Mouse (Mus musculus): ENCODE measurements around the gene 1700021F07Rik. TPM values are rescaled to one million over a fixed set of nuclear protein-coding genes. Genes with fewer than 3 reads are reported as not detected.

1700021F07Rik gene
- polyA plus RNA-seq, 1 experiment from 2014 or later: not detected

DNA sequence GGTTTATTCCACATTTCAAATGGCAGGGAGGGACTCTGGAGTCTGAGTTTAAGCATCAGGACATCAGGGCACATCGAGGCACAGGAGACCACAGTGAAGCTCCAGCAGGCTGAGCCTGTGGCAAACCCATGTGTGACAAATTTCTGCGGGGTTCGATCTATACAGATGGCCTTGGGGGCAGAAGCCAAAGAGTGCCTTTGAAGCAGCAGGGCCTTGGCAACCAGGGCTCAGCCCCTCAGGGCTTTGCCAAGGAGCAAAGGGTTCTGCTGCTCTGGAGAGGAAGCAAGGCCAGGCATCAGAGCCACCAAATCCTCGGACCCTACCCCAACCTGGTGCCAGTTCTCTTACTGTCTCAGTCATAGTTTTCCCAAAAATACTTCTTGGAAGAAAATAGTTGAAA lies 20.3 kb downstream of the 1700021F07Rik start:
- ATAC-seq (ENCODE audit: insufficient number of reproducible peaks, insufficient read depth, low FRiP score, low read depth): no peak
- Histone ChIP-seq H3K27me3 (ENCODE audit: control insufficient read depth, insufficient read depth, low read length) (0 out of 2 replicates have a peak, but pooled peaks cover 11% of the 10 kb centered on the region), H3K27ac (replicated peaks in 1 of 2; ENCODE audit: control insufficient read depth in 1 of 2, insufficient read depth in 1 of 2, low read depth in 2 of 2, low read length in 2 of 2) (no peak overlapping the region), H3K36me3 (ENCODE audit: control insufficient read depth, insufficient read depth, low read length) (no peaks in the 10 kb centered on the region), H3K4me3 (ENCODE audit: control insufficient read depth in 1 of 2, insufficient read depth in 1 of 2, low read depth in 1 of 2, low read length in 2 of 2) (no peak overlapping the region), H3K9ac (ENCODE audit: low read length) (no peak overlapping the region), H3K9me3 (ENCODE audit: control insufficient read depth, low read length) (no peaks in the 10 kb centered on the region), H3K4me2 (ENCODE audit: low read length) (no peak overlapping the region), H3K4me1 (ENCODE audit: control insufficient read depth in 2 of 2, insufficient read depth in 2 of 2, low read length in 2 of 2) (peaks cover 3 to 7% of the 10 kb centered on the region in 2 experiments; a peak in 3 of 4 replicates)
- 79% methylated on average over 4 of the region's 4 CpGs for WGBS

DNA sequence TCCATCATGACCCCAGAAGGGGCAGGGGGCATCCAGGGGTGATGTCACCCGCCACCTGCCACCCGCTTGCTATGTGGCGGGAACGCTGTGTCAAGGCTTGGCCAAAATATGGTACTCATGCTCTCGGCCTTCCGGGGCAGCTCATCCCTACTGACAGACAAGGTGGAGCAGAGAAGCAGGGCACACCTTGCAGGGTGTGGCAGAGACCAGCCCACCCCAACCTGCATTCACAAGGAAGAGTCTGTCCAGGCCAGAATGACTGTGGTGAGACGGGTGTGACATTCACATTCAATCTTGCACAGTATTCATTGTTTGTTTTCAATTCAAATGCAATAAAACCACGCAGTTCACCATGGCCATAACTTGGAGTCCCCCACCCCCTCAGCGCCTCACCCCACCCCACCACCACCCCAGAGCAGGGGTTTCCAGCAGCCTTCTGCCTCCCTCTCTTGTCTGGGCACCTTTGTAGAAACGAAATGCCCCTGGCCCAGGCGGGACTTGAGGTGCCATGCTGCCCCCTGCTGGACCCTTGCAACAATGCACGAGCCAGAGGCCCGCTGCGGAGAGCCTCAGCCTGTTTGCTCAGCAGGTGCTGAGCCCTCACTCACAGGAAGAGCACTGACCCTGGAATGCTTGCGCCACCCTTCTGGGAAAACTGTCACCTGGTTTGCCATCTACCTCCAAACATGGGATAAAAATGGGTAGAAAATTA lies 23.8 kb downstream of the 1700021F07Rik start:
- H3K4me1 ChIP-seq (ENCODE audit: control insufficient read depth in 2 of 2, insufficient read depth in 2 of 2, low read length in 2 of 2): no peaks in the 10 kb centered on the region
- H3K27ac ChIP-seq (replicated peaks in 1 of 2; ENCODE audit: control insufficient read depth in 1 of 2, insufficient read depth in 1 of 2, low read depth in 2 of 2, low read length in 2 of 2): no peak overlapping the region
- no peak for ATAC-seq (ENCODE audit: insufficient number of reproducible peaks, insufficient read depth, low FRiP score, low read depth)
- no peak overlapping the region for H3K4me2 ChIP-seq (ENCODE audit: low read length)
- H3K27me3 ChIP-seq (ENCODE audit: control insufficient read depth, insufficient read depth, low read length): 0 out of 2 replicates have a peak, but pooled peaks cover 11% of the 10 kb centered on the region
- WGBS: 45% methylated on average over 15 of the region's 15 CpGs
- H3K36me3 ChIP-seq (ENCODE audit: control insufficient read depth, insufficient read depth, low read length): no peaks in the 10 kb centered on the region
- no peak overlapping the region for H3K4me3 ChIP-seq (ENCODE audit: control insufficient read depth in 1 of 2, insufficient read depth in 1 of 2, low read depth in 1 of 2, low read length in 2 of 2)
- no peaks in the 10 kb centered on the region for H3K9me3 ChIP-seq (ENCODE audit: control insufficient read depth, low read length)
- no peak overlapping the region for H3K9ac ChIP-seq (ENCODE audit: low read length)

DNA sequence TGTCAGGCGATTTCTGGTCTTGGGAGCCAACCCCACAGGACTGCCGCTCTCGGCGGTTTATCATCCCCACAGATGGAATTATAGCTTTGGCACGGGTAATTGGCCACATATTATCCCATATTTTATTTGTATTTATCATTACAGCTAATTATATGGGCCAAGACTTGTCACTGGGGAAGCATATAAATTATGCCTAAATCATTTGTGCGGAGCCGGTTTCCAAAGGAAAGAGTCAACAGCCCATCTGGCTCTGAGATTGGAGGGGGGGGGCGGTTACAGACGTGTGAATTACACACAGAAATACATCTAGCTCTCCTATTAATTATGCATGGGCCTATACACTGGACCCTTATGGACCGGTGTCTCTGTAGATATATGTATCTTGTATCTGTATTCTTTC lies 26.9 kb downstream of the 1700021F07Rik start:
- Histone ChIP-seq H3K27ac (replicated peaks in 1 of 2; ENCODE audit: control insufficient read depth in 1 of 2, insufficient read depth in 1 of 2, low read depth in 2 of 2, low read length in 2 of 2) (no peak overlapping the region), H3K9ac (ENCODE audit: low read length) (no peak overlapping the region), H3K4me3 (ENCODE audit: control insufficient read depth in 1 of 2, insufficient read depth in 1 of 2, low read depth in 1 of 2, low read length in 2 of 2) (no peak overlapping the region), H3K36me3 (ENCODE audit: control insufficient read depth, insufficient read depth, low read length) (no peaks in the 10 kb centered on the region), H3K4me1 (ENCODE audit: control insufficient read depth in 2 of 2, insufficient read depth in 2 of 2, low read length in 2 of 2) (no peaks in the 10 kb centered on the region), H3K9me3 (ENCODE audit: control insufficient read depth, low read length) (no peaks in the 10 kb centered on the region), H3K4me2 (ENCODE audit: low read length) (no peak overlapping the region), H3K27me3 (ENCODE audit: control insufficient read depth, insufficient read depth, low read length) (peaks cover 11% of the 10 kb centered on the region)
- no peak for ATAC-seq (ENCODE audit: insufficient number of reproducible peaks, insufficient read depth, low FRiP score, low read depth)
- 85% methylated on average over 10 of the region's 10 CpGs for WGBS

DNA sequence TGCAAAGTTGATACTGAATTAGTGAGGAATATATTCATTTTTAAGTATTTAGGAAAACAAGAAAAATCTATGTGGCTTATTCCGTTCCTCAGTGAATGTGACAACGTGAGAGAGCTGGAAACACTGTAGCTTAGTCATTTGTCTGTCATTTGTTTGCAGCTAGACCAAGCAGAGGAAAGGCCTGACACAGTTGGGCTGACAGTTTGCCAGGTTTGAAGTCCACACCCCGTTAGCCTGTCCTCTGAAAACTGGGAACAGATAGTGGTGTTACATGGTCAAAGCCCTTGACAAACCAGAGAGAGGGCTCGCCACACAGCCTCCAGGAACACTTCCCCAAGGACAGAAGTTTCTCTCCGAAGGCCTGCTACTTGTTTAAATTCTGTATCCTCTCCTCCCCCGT lies 28.3 kb downstream of the 1700021F07Rik start:
- 55% methylated on average over 6 of the region's 6 CpGs for WGBS
- no peak for ATAC-seq (ENCODE audit: insufficient number of reproducible peaks, insufficient read depth, low FRiP score, low read depth)

DNA sequence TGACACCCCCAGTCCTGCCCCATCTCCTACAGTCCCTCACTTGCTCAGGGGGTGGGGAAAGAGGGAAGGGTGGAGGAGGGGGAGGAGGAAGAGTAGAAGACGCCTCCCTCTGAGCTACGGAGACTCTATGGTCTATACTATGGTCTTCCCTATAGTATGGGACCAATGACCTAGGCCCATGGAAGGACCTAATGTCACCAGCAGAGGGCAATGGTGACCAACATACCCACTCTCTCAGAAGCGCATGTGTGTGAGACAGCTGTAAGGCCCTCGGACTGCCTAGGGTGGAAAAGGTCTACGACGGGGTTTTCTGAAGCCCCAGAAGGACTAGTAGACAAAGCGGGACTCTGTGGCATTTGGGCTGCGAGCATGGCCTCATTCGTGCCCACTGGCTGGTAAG lies 31.5 kb downstream of the 1700021F07Rik start:
- H3K27me3 ChIP-seq (ENCODE audit: control insufficient read depth, insufficient read depth, low read length): peaks cover 6% of the 10 kb centered on the region
- H3K4me2 ChIP-seq (ENCODE audit: low read length): no peak overlapping the region
- WGBS: 34% methylated on average over 9 of the region's 9 CpGs
- H3K9me3 ChIP-seq (ENCODE audit: control insufficient read depth, low read length): no peaks in the 10 kb centered on the region; the same call in 1 of the 2 replicates
- no peak overlapping the region for H3K9ac ChIP-seq (ENCODE audit: low read length)
- no peaks in the 10 kb centered on the region for H3K36me3 ChIP-seq (ENCODE audit: control insufficient read depth, insufficient read depth, low read length)
- ATAC-seq (ENCODE audit: insufficient number of reproducible peaks, insufficient read depth, low FRiP score, low read depth): no peak
- no peaks in the 10 kb centered on the region for H3K4me1 ChIP-seq (ENCODE audit: control insufficient read depth in 2 of 2, insufficient read depth in 2 of 2, low read length in 2 of 2)
- no peak overlapping the region for H3K4me3 ChIP-seq (ENCODE audit: control insufficient read depth in 1 of 2, insufficient read depth in 1 of 2, low read depth in 1 of 2, low read length in 2 of 2)
- H3K27ac ChIP-seq (replicated peaks in 1 of 2; ENCODE audit: control insufficient read depth in 1 of 2, insufficient read depth in 1 of 2, low read depth in 2 of 2, low read length in 2 of 2): no peak overlapping the region

More for the DNA sequence above, 28.3 kb downstream of the 1700021F07Rik start:
- Histone ChIP-seq H3K9ac (ENCODE audit: low read length) (no peak overlapping the region), H3K36me3 (ENCODE audit: control insufficient read depth, insufficient read depth, low read length) (no peaks in the 10 kb centered on the region), H3K27ac (replicated peaks in 1 of 2; ENCODE audit: control insufficient read depth in 1 of 2, insufficient read depth in 1 of 2, low read depth in 2 of 2, low read length in 2 of 2) (no peak overlapping the region), H3K4me3 (ENCODE audit: control insufficient read depth in 1 of 2, insufficient read depth in 1 of 2, low read depth in 1 of 2, low read length in 2 of 2) (no peak overlapping the region), H3K4me1 (ENCODE audit: control insufficient read depth in 2 of 2, insufficient read depth in 2 of 2, low read length in 2 of 2) (no peaks in the 10 kb centered on the region), H3K9me3 (ENCODE audit: control insufficient read depth, low read length) (no peaks in the 10 kb centered on the region), H3K27me3 (ENCODE audit: control insufficient read depth, insufficient read depth, low read length) (peaks cover 9% of the 10 kb centered on the region), H3K4me2 (ENCODE audit: low read length) (no peak overlapping the region)

DNA sequence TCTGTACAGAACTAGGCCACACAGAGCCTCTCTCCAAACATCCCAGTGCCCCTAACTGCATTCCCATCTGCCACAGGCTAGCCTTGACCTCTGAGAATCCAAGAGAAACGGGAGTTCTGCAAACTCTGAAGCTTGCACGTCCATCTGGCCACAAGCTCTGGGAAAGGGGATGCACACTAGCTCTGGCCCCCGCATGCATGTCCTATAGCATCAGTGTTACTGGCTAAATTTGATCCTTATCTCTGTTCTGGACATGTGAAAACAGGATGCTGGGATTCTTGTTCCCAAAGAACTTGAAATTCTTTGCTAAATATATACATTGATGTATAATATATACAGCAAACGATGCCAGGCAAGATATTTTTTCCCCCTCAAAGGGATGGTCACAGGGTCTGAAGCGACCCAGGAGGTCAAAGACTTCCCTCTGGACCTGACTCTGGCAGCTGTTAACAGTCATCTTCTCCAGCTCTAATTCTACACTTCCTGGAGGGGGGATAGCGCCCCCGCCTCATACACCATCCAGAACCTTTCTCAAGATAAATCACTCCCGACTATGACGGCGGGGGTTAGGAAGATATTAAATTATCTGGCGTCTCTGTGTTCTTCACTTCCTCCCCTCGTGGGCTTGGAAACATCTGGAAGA lies 36.5 kb downstream of the 1700021F07Rik start:
- Histone ChIP-seq H3K4me3 (ENCODE audit: control insufficient read depth in 1 of 2, insufficient read depth in 1 of 2, low read depth in 1 of 2, low read length in 2 of 2) (no peak overlapping the region), H3K9ac (ENCODE audit: low read length) (no peak overlapping the region), H3K27me3 (ENCODE audit: control insufficient read depth, insufficient read depth, low read length) (peaks cover 6% of the 10 kb centered on the region), H3K27ac (replicated peaks in 1 of 2; ENCODE audit: control insufficient read depth in 1 of 2, insufficient read depth in 1 of 2, low read depth in 2 of 2, low read length in 2 of 2) (no peak overlapping the region), H3K36me3 (ENCODE audit: control insufficient read depth, insufficient read depth, low read length) (no peaks in the 10 kb centered on the region), H3K4me1 (ENCODE audit: control insufficient read depth in 2 of 2, insufficient read depth in 2 of 2, low read length in 2 of 2) (no peaks in the 10 kb centered on the region), H3K9me3 (ENCODE audit: control insufficient read depth, low read length) (no peaks in the 10 kb centered on the region; the same call in 1 of the 2 replicates), H3K4me2 (ENCODE audit: low read length) (no peak overlapping the region)
- ATAC-seq (ENCODE audit: insufficient number of reproducible peaks, insufficient read depth, low FRiP score, low read depth): no peak; the same call in 1 of the 2 replicates
- 64% methylated on average over 12 of the region's 12 CpGs for WGBS

DNA sequence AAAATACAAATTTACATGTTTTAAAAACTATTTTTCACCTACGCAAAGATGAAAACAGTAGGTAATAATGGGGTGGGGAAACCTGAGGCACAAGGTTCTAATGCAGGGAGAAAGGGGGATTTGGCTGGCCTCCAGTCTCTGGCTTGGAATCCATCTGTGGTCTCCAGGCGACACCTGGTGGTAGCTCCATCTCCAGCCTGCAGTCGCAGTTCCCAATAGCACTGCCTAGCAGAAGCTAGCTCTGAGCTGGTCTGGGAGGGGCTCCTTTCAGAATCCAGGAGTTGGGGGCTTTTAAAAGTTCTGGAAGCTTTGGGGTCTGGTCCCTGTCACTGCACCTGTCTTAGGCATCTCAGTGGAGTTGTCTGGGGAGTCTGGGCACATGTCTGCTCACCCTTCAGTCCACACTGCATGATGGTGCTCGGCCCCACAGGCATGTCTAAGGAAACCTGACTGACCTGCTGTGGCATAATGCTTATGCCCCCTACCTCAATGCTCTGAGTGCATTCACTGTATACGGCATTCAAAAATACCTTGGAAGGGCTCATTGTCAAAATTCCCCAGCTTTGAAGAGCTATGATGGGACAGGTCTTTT lies 39.6 kb downstream of the 1700021F07Rik start:
- Histone ChIP-seq H3K27me3 (ENCODE audit: control insufficient read depth, insufficient read depth, low read length) (no peaks in the 10 kb centered on the region; the same call in 1 of the 2 replicates), H3K9me3 (ENCODE audit: control insufficient read depth, low read length) (no peaks in the 10 kb centered on the region; the same call in 1 of the 2 replicates), H3K27ac (replicated peaks in 1 of 2; ENCODE audit: control insufficient read depth in 1 of 2, insufficient read depth in 1 of 2, low read depth in 2 of 2, low read length in 2 of 2) (no peak overlapping the region), H3K4me1 (ENCODE audit: control insufficient read depth in 2 of 2, insufficient read depth in 2 of 2, low read length in 2 of 2) (no peaks in the 10 kb centered on the region), H3K4me3 (ENCODE audit: control insufficient read depth in 1 of 2, insufficient read depth in 1 of 2, low read depth in 1 of 2, low read length in 2 of 2) (no peak overlapping the region), H3K36me3 (ENCODE audit: control insufficient read depth, insufficient read depth, low read length) (no peaks in the 10 kb centered on the region), H3K4me2 (ENCODE audit: low read length) (no peak overlapping the region), H3K9ac (ENCODE audit: low read length) (no peak overlapping the region)
- WGBS: 33% methylated on average over 5 of the region's 5 CpGs
- no peak for ATAC-seq (ENCODE audit: insufficient number of reproducible peaks, insufficient read depth, low FRiP score, low read depth)

All from heart, embryonic 14.5 days (tissue).